Mouse (Mus musculus) neural tube, embryonic 14.5 days (tissue): Measurements from ENCODE around the gene Tspan5. TPM values are rescaled to one million over a fixed set of nuclear protein-coding genes. Genes with fewer than 3 reads are reported as not detected.

Source experiments
- ATAC-seq: fragments of 200-750 bp; cut with Nextera tagmentation; 2 replicates; pipeline ENCODE4 v1.8.0; 2017; ENCODE audit warnings: low read depth, mild to moderate bottlenecking, moderate TSS enrichment, moderate library complexity
- H3K27ac ChIP-seq: fragments of 300-500 bp; sonication (generic); 2 replicates; pipeline ENCODE4 v1.5.1; 2014; ENCODE audit warnings: low read depth, mild to moderate bottlenecking, control low read depth, low read length, moderate library complexity, mixed read lengths
- H3K27me3 ChIP-seq: fragments of 300-500 bp; sonication (generic); 2 replicates; pipeline ENCODE4 v1.6.1; 2014; ENCODE audit warnings: low read length; ENCODE audit not compliant: control insufficient read depth, insufficient read depth
- H3K36me3 ChIP-seq: fragments of 300-500 bp; sonication (generic); 2 replicates; pipeline ENCODE4 v1.6.1; 2014; ENCODE audit warnings: low read length, mixed read lengths; ENCODE audit not compliant: control insufficient read depth, insufficient read depth
- H3K4me1 ChIP-seq: fragments of 300-500 bp; sonication (generic); 2 replicates; pipeline ENCODE4 v1.6.1; 2014; ENCODE audit warnings: low read length; ENCODE audit not compliant: control insufficient read depth, insufficient read depth
- H3K4me2 ChIP-seq: fragments of 300-500 bp; sonication (generic); 2 replicates; pipeline ENCODE4 v1.6.1; 2014; ENCODE audit warnings: mild to moderate bottlenecking, low read depth, low read length, control low read depth
- H3K4me3 ChIP-seq: fragments of 300-500 bp; sonication (generic); 2 replicates; pipeline ENCODE4 v1.5.1; 2014; ENCODE audit warnings: low read depth, low read length, control low read depth, mixed read lengths
- H3K9ac ChIP-seq: fragments of 300-500 bp; sonication (generic); replicated peaks from 2 replicates; pipeline ENCODE4 v1.6.1; 2014; ENCODE audit warnings: low read depth, mild to moderate bottlenecking, control low read depth, low read length, mixed read lengths
- H3K9me3 ChIP-seq: fragments of 300-500 bp; sonication (generic); 2 replicates; pipeline ENCODE4 v1.6.1; 2016; ENCODE audit warnings: low read length; ENCODE audit not compliant: control insufficient read depth
- WGBS: fragments of 180-500 bp; shearing (Covaris S2); extraction: QIAGEN DNeasy Blood & Tissue Kit; methylation state at CpG from one replicate; pipeline ENCODE4 v1.1.7; 2014; 5-methylcytosine and 5-hydroxymethylcytosine counted together
- polyA plus RNA-seq: library from polyadenylated mRNA; unstranded; fragments of >200 nt; fragmentation: Nextera tagmentation; extraction: Ambion mirVana; gene quantifications from 2 replicates; pipeline ENCODE4 v1.2.1, GENCODE M21; 2014

Gene Tspan5
- polyA plus RNA-seq, 1 experiment from 2014 or later: 115 TPM

- 71% methylated on average over 11 of the region's 11 CpGs for WGBS
- no peaks in the 10 kb centered on the region for H3K27me3 ChIP-seq
- H3K9ac ChIP-seq: no peak overlapping the region
- H3K4me3 ChIP-seq: no peak overlapping the region
- no peaks in the 10 kb centered on the region for H3K9me3 ChIP-seq
- H3K4me2 ChIP-seq: no peak overlapping the region
- peaks cover 46% of the 10 kb centered on the region for H3K4me1 ChIP-seq
- no peak for ATAC-seq
- no peak overlapping the region for H3K27ac ChIP-seq
- no peaks in the 10 kb centered on the region for H3K36me3 ChIP-seq
Observed at GRCm38 (mm10) chr3:138804104-138805048, 62.4 kb downstream of the Tspan5 start.

- no peaks in the 10 kb centered on the region for H3K36me3 ChIP-seq
- H3K9ac ChIP-seq: no peak overlapping the region
- H3K4me1 ChIP-seq: peaks cover 17% of the 10 kb centered on the region
- no peaks in the 10 kb centered on the region for H3K9me3 ChIP-seq
- H3K27ac ChIP-seq: no peak overlapping the region
- no peak for ATAC-seq
- H3K27me3 ChIP-seq: no peaks in the 10 kb centered on the region
- no peak overlapping the region for H3K4me3 ChIP-seq
- WGBS: 86% methylated on average over 4 of the region's 4 CpGs
- no peak overlapping the region for H3K4me2 ChIP-seq
Observed at GRCm38 (mm10) chr3:138807795-138808194, 65.8 kb downstream of the Tspan5 start.

- peaks cover 6% of the 10 kb centered on the region; the same call in 1 of the 2 replicates for H3K4me1 ChIP-seq
- no peaks in the 10 kb centered on the region for H3K9me3 ChIP-seq
- WGBS: 87% methylated on average over 8 of the region's 8 CpGs
- H3K27ac ChIP-seq: no peak overlapping the region
- no peak for ATAC-seq
- H3K4me3 ChIP-seq: no peak overlapping the region
- no peaks in the 10 kb centered on the region for H3K36me3 ChIP-seq
- no peak overlapping the region for H3K4me2 ChIP-seq
- H3K9ac ChIP-seq: no peak overlapping the region
- H3K27me3 ChIP-seq: no peaks in the 10 kb centered on the region
Observed at GRCm38 (mm10) chr3:138809509-138809908, 67.5 kb downstream of the Tspan5 start.

GRCm38 (mm10) chr3:138812565-138812964, 70.6 kb downstream of the Tspan5 start:
- 55% methylated on average over 3 of the region's 3 CpGs for WGBS
- no peak overlapping the region for H3K4me2 ChIP-seq
- H3K27me3 ChIP-seq: no peaks in the 10 kb centered on the region
- H3K27ac ChIP-seq: no peak overlapping the region
- no peak overlapping the region for H3K9ac ChIP-seq
- H3K4me3 ChIP-seq: no peak overlapping the region
- no peaks in the 10 kb centered on the region for H3K36me3 ChIP-seq
- ATAC-seq: no peak
- no peaks in the 10 kb centered on the region for H3K9me3 ChIP-seq
- H3K4me1 ChIP-seq: peaks cover 10% of the 10 kb centered on the region; the same call in 1 of the 2 replicates

- 66% methylated on average over 13 of the region's 13 CpGs for WGBS
- Histone ChIP-seq H3K4me2 (no peak overlapping the region), H3K4me3 (no peak overlapping the region), H3K36me3 (no peaks in the 10 kb centered on the region), H3K4me1 (peaks cover 10% of the 10 kb centered on the region; the same call in 1 of the 2 replicates), H3K9me3 (no peaks in the 10 kb centered on the region), H3K27me3 (no peaks in the 10 kb centered on the region), H3K27ac (no peak overlapping the region), H3K9ac (no peak overlapping the region)
- no peak for ATAC-seq
Observed at GRCm38 (mm10) chr3:138813139-138813810, 71.3 kb downstream of the Tspan5 start.

- Histone ChIP-seq H3K4me1 (peaks cover 10% of the 10 kb centered on the region; the same call in 1 of the 2 replicates), H3K36me3 (no peaks in the 10 kb centered on the region), H3K27me3 (no peaks in the 10 kb centered on the region), H3K9ac (no peak overlapping the region), H3K4me3 (no peak overlapping the region), H3K27ac (0 out of 2 replicates have a peak overlapping the region, but pooled peaks have one; percentile 44), H3K9me3 (no peaks in the 10 kb centered on the region), H3K4me2 (no peak overlapping the region)
- ATAC-seq: 0 out of 2 replicates have a peak, but pooled peaks have one; percentile 2
- 42% methylated on average over 5 of the region's 5 CpGs for WGBS
Observed at GRCm38 (mm10) chr3:138814457-138814856, 72.5 kb downstream of the Tspan5 start.

GRCm38 (mm10) chr3:138815127-138815837, 73.3 kb downstream of the Tspan5 start:
- no peak for ATAC-seq
- no peak overlapping the region for H3K9ac ChIP-seq
- H3K4me1 ChIP-seq: peaks cover 12% of the 10 kb centered on the region; the same call in 1 of the 2 replicates
- H3K4me3 ChIP-seq: no peak overlapping the region
- 84% methylated on average over 7 of the region's 7 CpGs for WGBS
- no peaks in the 10 kb centered on the region for H3K27me3 ChIP-seq
- H3K4me2 ChIP-seq: no peak overlapping the region
- H3K27ac ChIP-seq: no peak overlapping the region
- no peaks in the 10 kb centered on the region for H3K36me3 ChIP-seq
- H3K9me3 ChIP-seq: no peaks in the 10 kb centered on the region

DNA sequence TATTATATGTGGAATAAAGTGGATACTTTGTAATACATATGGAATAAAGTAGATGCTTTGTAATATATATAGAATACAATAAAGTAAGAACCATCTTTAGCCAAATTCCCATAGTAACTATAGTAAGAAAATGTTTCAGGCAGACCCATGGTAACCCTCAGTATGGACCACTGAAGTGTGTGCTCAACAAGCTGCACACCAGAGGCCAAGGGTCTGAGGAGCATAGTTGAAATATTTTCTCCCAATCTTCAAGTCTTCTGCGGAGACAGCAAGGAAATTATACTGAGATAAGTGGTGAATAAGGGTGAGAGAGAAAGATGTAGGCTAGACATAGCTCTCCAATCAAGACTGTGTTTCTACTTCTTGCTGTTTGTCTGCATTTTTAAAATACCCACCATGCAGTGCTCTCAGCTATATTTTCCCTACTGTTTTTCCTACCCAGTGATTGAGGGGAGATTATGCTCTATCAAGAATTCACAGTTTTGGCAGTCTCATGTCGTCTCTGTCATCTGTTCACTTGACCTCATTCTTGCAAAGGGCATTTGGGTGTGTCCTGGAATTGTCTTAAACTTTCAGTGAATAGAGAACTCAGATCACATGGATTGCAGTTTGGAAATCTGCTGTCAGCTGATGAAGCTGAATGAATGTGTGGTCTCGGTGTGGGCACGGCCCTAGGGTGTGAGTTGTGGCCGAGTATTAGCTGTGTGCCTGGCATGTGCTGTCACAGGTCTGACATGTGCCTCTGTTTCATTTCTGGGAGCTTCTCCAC, 75.1 kb downstream of the Tspan5 start:
- H3K4me1 ChIP-seq: peaks cover 16% of the 10 kb centered on the region
- no peak overlapping the region for H3K9ac ChIP-seq
- no peak overlapping the region for H3K4me3 ChIP-seq
- 53% methylated on average over 5 of the region's 5 CpGs for WGBS
- H3K4me2 ChIP-seq: no peak overlapping the region
- H3K9me3 ChIP-seq: no peaks in the 10 kb centered on the region
- H3K36me3 ChIP-seq: no peaks in the 10 kb centered on the region
- no peak for ATAC-seq
- H3K27me3 ChIP-seq: no peaks in the 10 kb centered on the region
- no peak overlapping the region for H3K27ac ChIP-seq
